Mouse (Mus musculus): ENCODE measurements around the gene Mtf2.

DNA sequence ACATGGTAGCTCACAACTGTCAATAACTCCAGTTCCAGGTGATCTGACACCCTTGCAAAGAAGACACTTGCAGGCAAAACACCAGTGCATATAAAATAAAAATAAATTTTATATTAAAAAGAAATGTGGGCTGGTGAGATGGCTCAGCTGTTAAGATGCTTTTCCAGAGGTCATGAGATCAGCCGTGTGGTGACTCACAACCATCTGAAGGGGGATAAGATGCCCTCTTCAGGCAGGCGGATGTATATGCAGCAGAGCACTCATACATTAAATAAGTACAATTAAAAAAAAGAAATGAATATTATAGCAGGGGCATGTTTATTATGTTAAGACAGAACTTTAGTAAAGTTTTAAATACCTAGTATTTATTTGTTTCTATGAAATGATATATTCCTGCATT is 16.9 kb downstream of the Mtf2 start:
- TF ChIP-seq POLR2A (IDR thresholded peaks at IDR 0.05; ENCODE audit: control insufficient read depth, extremely low read depth, insufficient read depth, low read length, poor library complexity) (no peak), CTCF (IDR thresholded peaks at IDR 0.05; ENCODE audit: borderline replicate concordance, control insufficient read depth, extremely low read depth, insufficient read depth, low read length, poor library complexity) (no peak)
